Mouse (Mus musculus) MEL-GATA-1-ER (cell line): ENCODE data around the gene AY761184.
"Not testable (repeated sequence)": the region's sequence is repeated elsewhere in the genome, so short reads cannot be mapped to it uniquely, and the experiment has no call there.

ENCODE experiments used
- DNase-seq: peaks from one replicate; pipeline ENCODE4 v3.0.0-alpha.2; 2012; ENCODE audit warnings: low read depth; ENCODE audit errors: extremely low read depth

The AY761184 gene

DNA sequence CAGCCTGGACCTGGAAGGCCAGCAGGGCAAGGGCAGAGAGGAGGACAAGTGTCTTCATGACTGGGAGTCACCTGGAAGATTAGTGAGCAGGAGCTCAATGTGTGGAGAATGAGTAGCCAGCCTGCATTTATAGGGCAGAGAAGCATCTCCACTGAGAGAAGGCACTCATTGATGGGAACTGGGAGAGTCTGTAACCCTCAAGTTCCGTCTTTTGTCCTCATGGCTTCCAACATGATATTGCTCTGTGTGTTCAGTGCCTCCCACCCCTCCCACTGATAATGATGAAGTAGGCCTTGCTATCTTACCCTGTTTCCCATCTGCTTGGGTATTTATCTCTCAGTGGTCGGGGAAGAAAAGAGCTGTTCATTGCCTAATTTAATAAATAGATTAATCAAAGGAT, at the start of gene AY761184:
Gene AY761184, minus strand, starts transcription at position 101 of the 400 bp plus-strand sequence.
- not testable (repeated sequence) for DNase-seq

DNA sequence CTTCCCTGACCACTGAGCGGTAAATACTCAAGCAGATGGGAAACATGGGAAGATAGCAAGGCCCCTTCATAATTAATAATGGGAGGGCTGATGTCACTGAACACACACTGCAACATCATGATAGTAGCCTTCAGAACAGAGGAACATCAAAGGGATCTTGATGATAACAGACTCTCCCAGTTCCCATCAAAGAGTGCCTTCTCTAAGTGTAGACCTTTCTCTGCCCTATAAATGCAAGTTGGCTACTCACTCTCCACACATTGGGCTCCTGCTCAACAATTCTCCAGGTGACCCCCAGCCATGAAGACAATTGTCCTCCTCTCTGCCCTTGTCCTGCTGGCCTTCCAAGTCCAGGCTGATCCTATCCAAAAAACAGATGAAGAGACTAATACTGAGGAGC, 37.9 kb downstream of the AY761184 start, which contains the start of gene Defa34:
Gene Defa34, plus strand, starts transcription at position 301 of the 400 bp plus-strand sequence.
- DNase-seq, result not testable (repeated sequence)

DNA sequence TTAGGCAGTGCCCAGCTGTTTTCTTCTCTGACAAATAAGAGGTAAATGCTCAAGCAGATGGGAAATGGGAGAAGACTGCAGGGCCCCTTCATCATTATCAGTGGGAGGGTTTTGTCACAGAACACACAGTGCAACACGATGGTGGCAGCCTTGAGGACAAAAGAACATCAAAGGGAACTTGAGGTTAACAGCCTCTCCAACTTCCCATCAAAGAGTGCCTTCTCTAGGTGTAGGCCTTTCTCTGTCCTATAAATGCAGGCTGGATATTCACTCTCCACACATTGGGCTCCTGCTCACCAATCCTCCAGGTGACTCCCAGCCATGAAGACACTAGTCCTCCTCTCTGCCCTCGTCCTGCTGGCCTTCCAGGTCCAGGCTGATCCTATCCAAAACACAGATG, 48.0 kb downstream of the AY761184 start, which contains the start of gene Defa17:
Gene Defa17, plus strand, starts transcription at position 301 of the 400 bp plus-strand sequence.
- not testable (repeated sequence) for DNase-seq
